Mouse (Mus musculus) CH12.LX (cell line): ENCODE measurements around the gene Psmb6. TPM values are rescaled to one million over a fixed set of nuclear protein-coding genes. Genes with fewer than 3 reads are reported as not detected.

Experiments used
- DNase-seq: peaks from one replicate; pipeline ENCODE4 v3.0.0-alpha.2; 2013; ENCODE audit errors: extremely low read depth
- H3K27ac ChIP-seq: 2 replicates; pipeline ENCODE4 v1.5.1; 2012; ENCODE audit warnings: low read depth, mild to moderate bottlenecking, control low read depth, moderate library complexity; ENCODE audit not compliant: insufficient read depth
- H3K27me3 ChIP-seq: replicated peaks from 2 replicates; pipeline ENCODE3; 2012; ENCODE audit warnings: inconsistent platforms
- H3K36me3 ChIP-seq, 2 experiments: replicated peaks in 1 of 2; 2 replicates each; pipeline versions ENCODE3 to v1.6.1; 2012; ENCODE audit warnings: inconsistent platforms in 1 of 2, low read length in 1 of 2, mild to moderate bottlenecking in 1 of 2, mixed read lengths in 1 of 2, moderate library complexity in 1 of 2; ENCODE audit not compliant: control insufficient read depth in 1 of 2, insufficient read depth in 1 of 2
- H3K4me1 ChIP-seq, 2 experiments: 2 replicates each; pipeline ENCODE4 v1.6.1; 2012; ENCODE audit warnings: inconsistent platforms in 1 of 2, moderate library complexity in 1 of 2; ENCODE audit not compliant: insufficient read depth in 2 of 2, control insufficient read depth in 1 of 2
- H3K4me2 ChIP-seq: 2 replicates; pipeline ENCODE4 v1.6.1; 2012; ENCODE audit warnings: low read depth, mild to moderate bottlenecking, control low read depth; ENCODE audit not compliant: poor library complexity, insufficient read depth, severe bottlenecking
- H3K4me3 ChIP-seq, 3 experiments: fragments of 150-350 bp in 1 of 3; sonication (generic) in 1 of 3; replicated peaks in 1 of 3; 2 replicates each; pipeline versions ENCODE3 to v1.5.1; 2011 to 2012; ENCODE audit warnings: low read depth in 2 of 3, low read length in 2 of 3, mild to moderate bottlenecking in 2 of 3, moderate library complexity in 2 of 3, control low read depth in 1 of 3, improper control_type of control experiment in 1 of 3, inconsistent platforms in 1 of 3, mixed read lengths in 1 of 3; ENCODE audit not compliant: poor library complexity in 1 of 3
- H3K79me2 ChIP-seq: replicated peaks from 2 replicates; pipeline ENCODE4 v1.6.1; 2012; ENCODE audit warnings: mild to moderate bottlenecking, moderate library complexity; ENCODE audit not compliant: control insufficient read depth, poor library complexity, insufficient read depth, severe bottlenecking; ENCODE audit errors: extremely low read depth
- H3K9ac ChIP-seq: 2 replicates; pipeline ENCODE4 v1.6.1; 2012; ENCODE audit warnings: low read depth, mild to moderate bottlenecking, control low read depth, moderate library complexity; ENCODE audit not compliant: insufficient read depth
- H3K9me3 ChIP-seq: replicated peaks from 2 replicates; pipeline ENCODE3; 2012; ENCODE audit warnings: low read length, inconsistent platforms, mixed read lengths
- ELF1 ChIP-seq: IDR thresholded peaks from 2 replicates; pipeline ENCODE4 v1.6.1; 2014; ENCODE audit warnings: low read depth, mild to moderate bottlenecking, inconsistent platforms, low read length, improper control_type of control experiment
- GABPA ChIP-seq: IDR thresholded peaks from 2 replicates; pipeline ENCODE4 v1.6.1; 2012; ENCODE audit warnings: low read depth, low read length, improper control_type of control experiment, inconsistent platforms; ENCODE audit not compliant: insufficient replicate concordance
- JUN ChIP-seq: IDR thresholded peaks from 2 replicates; pipeline ENCODE4 v1.6.1; 2011; ENCODE audit warnings: low read depth, mild to moderate bottlenecking, low read length, improper control_type of control experiment, moderate library complexity; ENCODE audit not compliant: insufficient read depth
- JUND ChIP-seq: conservative IDR thresholded peaks from 2 replicates; pipeline ENCODE4 v1.6.1; 2011; ENCODE audit warnings: low read depth, low read length, improper control_type of control experiment
- MAX ChIP-seq: IDR thresholded peaks from 2 replicates; pipeline ENCODE4 v1.6.1; 2011; ENCODE audit warnings: low read length, improper control_type of control experiment
- MAZ ChIP-seq: IDR thresholded peaks from 2 replicates; pipeline ENCODE4 v1.6.1; 2012; ENCODE audit warnings: low read depth, mild to moderate bottlenecking, inconsistent platforms, low read length, improper control_type of control experiment, moderate library complexity
- MEF2A ChIP-seq: IDR thresholded peaks from 2 replicates; pipeline ENCODE4 v1.6.1; 2014; ENCODE audit warnings: low read depth, mild to moderate bottlenecking, inconsistent platforms, low read length, improper control_type of control experiment, borderline replicate concordance
- MYC ChIP-seq: IDR thresholded peaks from 2 replicates; pipeline ENCODE4 v1.6.1; 2011; ENCODE audit warnings: low read depth, mild to moderate bottlenecking, improper control_type of control experiment, low read length
- NELFE ChIP-seq: IDR thresholded peaks from 2 replicates; pipeline ENCODE4 v1.6.1; 2011; ENCODE audit warnings: low read depth, low read length, improper control_type of control experiment
- PAX5 ChIP-seq: IDR thresholded peaks from 2 replicates; pipeline ENCODE4 v1.6.1; 2012; ENCODE audit warnings: low read length, inconsistent platforms, mixed read lengths
- RCOR1 ChIP-seq: conservative IDR thresholded peaks from 2 replicates; pipeline ENCODE4 v1.6.1; 2012; ENCODE audit warnings: low read depth, mild to moderate bottlenecking, inconsistent platforms, low read length, improper control_type of control experiment
- SMC3 ChIP-seq: IDR thresholded peaks from 2 replicates; pipeline ENCODE4 v1.6.1; 2011; ENCODE audit warnings: low read depth, low read length, improper control_type of control experiment
- TBP ChIP-seq: conservative IDR thresholded peaks from 2 replicates; pipeline ENCODE4 v1.6.1; 2011; ENCODE audit warnings: low read depth, low read length, improper control_type of control experiment
- UBTF ChIP-seq: IDR thresholded peaks from 2 replicates; pipeline ENCODE4 v1.6.1; 2012; ENCODE audit warnings: low read depth, mild to moderate bottlenecking, inconsistent platforms, low read length, improper control_type of control experiment, moderate library complexity
- USF1 ChIP-seq: IDR thresholded peaks from 2 replicates; pipeline ENCODE4 v1.6.1; 2014; ENCODE audit warnings: low read depth, mild to moderate bottlenecking, inconsistent platforms, low read length, improper control_type of control experiment
- USF2 ChIP-seq: conservative IDR thresholded peaks from 2 replicates; pipeline ENCODE4 v1.6.1; 2011; ENCODE audit warnings: low read depth, low read length, improper control_type of control experiment
- ZKSCAN1 ChIP-seq: IDR thresholded peaks from 2 replicates; pipeline ENCODE4 v1.6.1; 2012; ENCODE audit warnings: low read depth, inconsistent platforms, low read length, improper control_type of control experiment, borderline replicate concordance
- ZNF384 ChIP-seq: IDR thresholded peaks from 2 replicates; pipeline ENCODE4 v1.6.1; 2012; ENCODE audit warnings: low read depth, low read length, improper control_type of control experiment, inconsistent platforms
- dilution Hi-C: fragments of 300-500 bp; cut with MboI; formaldehyde crosslinking; loops from 2 replicates; pipeline ENCODE4 v1.14.3; 2020; ENCODE audit warnings: low sequenced_read_pairs; ENCODE audit not compliant: extremely low pct_unique_long_range_greater_than_20kb, extremely low pct_ligation_motif_present
- in situ Hi-C: fragments of 300-500 bp; cut with MboI; formaldehyde crosslinking; loops from 3 replicates; pipeline ENCODE4 v1.14.3; 2019; ENCODE audit warnings: low sequenced_read_pairs, low pct_ligation_motif_present, low pct_unique_long_range_greater_than_20kb, mixed read lengths
- polyA plus RNA-seq: library from polyadenylated mRNA; unstranded; fragments of >175 nt; gene quantifications from 2 replicates; pipeline ENCODE4 v1.2.1, GENCODE M21; 2012; ENCODE audit warnings: low read depth; ENCODE audit not compliant: insufficient read length
- total RNA-seq, 2 experiments: library from RNA; depleted of rRNA; stranded (reverse); fragments of 300-350 nt in 1 of 2; fragments of >200 nt in 1 of 2; gene quantifications; 2 replicates each; pipeline ENCODE4 v1.2.3; 2012 to 2014

Gene Psmb6
- total and polyA plus RNA-seq, 3 experiments = 779 to 921 (median 831) TPM

DNA sequence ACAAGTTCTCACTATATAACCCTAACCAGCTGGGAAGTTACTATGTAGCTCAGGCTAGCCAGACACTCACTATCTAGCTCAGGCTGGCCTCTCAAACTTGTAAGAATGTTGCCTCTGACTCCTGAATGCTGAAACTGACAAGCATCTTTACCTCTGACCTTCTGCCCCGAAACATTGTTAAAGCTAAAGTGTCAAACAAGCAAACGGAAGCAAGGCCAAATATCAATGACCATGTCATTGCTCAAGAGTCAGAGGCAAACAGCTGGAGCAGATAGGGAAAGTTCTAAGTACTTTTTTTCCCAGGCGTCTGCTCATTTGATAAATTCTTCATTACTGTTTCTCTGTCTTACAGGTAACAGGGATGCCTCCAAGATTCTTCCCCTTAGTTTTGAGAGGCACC is 23.1 kb upstream of the Psmb6 start:
- in situ Hi-C loops (loop anchor here (5.0 to 10.0 kb wide), 2 partner anchors 40 to 177 kb away; partner anchors contain the start of gene Alox12e), dilution Hi-C loops (no loop called here)
- Histone ChIP-seq H3K4me2 (no peak overlapping the region), H3K27me3 (no peaks in the 10 kb centered on the region), H3K9ac (no peak overlapping the region), H3K27ac (no peak overlapping the region), H3K4me3 (no peak overlapping the region), H3K9me3 (no peaks in the 10 kb centered on the region), H3K36me3 (no peaks in the 10 kb centered on the region), H3K79me2 (no peaks in the 10 kb centered on the region), H3K4me1 (peaks cover 5 to 26% of the 10 kb centered on the region in 2 experiments; a peak in 3 of 4 replicates)
- TF ChIP-seq NELFE (no peak), USF2 (no peak), PAX5 (no peak), UBTF (no peak), RCOR1 (no peak), GABPA (no peak), ZKSCAN1 (no peak), ELF1 (no peak), ZNF384 (no peak), MYC (no peak), JUN (no peak), MAX (no peak), TBP (no peak), MAZ (no peak), MEF2A (no peak), USF1 (no peak), SMC3 (no peak)
- no peak for DNase-seq

- Histone ChIP-seq H3K4me3 (no peak within 1 kb of the TSS), H3K4me2 (no peak within 1 kb of the TSS), H3K79me2 (no peaks in the 10 kb centered on the region), H3K27ac (no peak within 1 kb of the TSS), H3K4me1 (peaks cover 10 to 54% of the 10 kb centered on the region in 2 experiments), H3K27me3 (no peaks in the 10 kb centered on the region), H3K9me3 (no peaks in the 10 kb centered on the region), H3K9ac (no peak within 1 kb of the TSS), H3K36me3 (no peaks in the 10 kb centered on the region)
- DNase-seq = no peak
- in situ Hi-C loops = loop anchor here (5.0 to 10.0 kb wide), 3 partner anchors 43 to 180 kb away; partner anchors contain the start of genes Alox12e and Pelp1
- TF ChIP-seq GABPA (no peak), JUND (no peak)
- dilution Hi-C loops = no loop called here
Measured at GRCm38 (mm10) chr11:70504970-70505369, 20.2 kb upstream of the Psmb6 start, which contains the start of gene Tm4sf5. Gene Tm4sf5 (plus strand): TSS chr11:70505244.
